Mouse (Mus musculus) CH12F3 (cell line): ENCODE results near the gene Ddit4l.
"Not testable (repeated sequence)": the region's sequence is repeated elsewhere in the genome, so short reads cannot be mapped to it uniquely, and the experiment has no call there.

Source experiments
- in situ Hi-C: fragments of 300-500 bp; cut with MboI; formaldehyde crosslinking; loops from 2 replicates; pipeline ENCODE4 v1.14.3; 2020; ENCODE audit warnings: low sequenced_read_pairs

Gene Ddit4l

DNA sequence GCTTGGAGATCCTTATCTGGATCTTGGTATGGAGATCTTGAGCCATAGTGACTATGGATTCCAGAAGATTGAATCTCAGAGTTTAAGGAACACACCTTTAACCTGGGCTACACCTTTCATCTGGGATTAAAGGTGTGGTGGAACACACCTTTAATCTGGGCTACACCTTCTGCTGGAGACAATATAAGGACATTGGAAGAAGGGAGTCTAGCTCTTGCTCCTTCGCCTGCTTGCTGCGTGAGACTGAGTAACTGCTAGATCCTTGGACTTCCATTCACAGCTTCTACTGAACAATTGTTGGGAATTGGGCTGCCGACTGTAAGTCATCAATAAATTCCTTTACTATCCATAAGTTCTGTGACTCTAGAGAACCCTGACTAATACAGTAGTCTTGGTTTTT lies at the start of gene Ddit4l:
Ddit4l (plus strand) TSS at position 301 of the 400 bp plus-strand sequence.
- in situ Hi-C loops = not testable (repeated sequence)

DNA sequence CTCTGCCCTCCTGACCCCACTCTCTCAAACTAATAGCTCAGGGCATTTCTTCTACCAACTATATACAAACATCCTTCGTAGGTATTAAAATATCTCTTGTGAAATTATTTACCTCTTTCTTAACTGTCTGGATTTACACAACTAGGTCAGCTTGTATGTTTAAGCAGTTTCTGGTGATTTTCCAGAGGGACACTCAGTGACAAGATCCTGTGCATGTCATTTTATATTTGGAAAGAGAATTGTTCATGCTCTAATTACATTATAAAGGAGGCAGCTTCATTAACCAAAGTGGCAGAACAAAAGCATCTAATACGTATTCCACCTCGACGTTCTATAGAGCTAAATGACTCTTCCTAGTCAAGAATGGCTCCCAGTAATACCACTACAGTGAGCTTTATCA lies 45.3 kb upstream of the Ddit4l start:
- in situ Hi-C loops = no loop called here

DNA sequence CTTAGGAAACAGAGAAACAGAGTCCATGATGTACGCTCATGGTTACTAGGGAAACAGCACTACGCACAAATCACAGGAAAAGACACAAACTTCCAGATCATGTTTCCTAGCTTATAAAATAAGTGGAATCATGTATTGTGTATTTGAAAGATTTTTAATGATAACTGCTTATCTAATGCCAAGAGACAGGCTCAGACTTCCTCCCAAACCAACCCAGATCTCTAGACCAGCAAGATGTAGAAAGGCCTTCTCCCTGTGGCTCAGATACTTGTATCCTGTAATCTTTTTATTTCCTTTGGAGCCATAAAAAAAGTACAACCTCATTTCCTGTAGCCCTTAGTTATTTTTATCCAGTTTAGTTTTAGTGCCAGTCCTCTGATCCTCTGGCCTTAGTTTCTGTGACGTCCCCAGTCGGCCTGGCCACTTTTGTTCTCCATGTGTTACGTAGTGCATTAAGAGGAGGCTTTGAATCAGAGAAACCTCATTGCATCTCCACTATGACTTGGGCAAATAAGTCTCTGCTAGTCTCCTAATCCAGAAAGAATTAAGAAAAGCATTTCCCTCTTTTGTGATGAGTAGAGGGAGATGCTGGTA lies 34.9 kb upstream of the Ddit4l start:
- in situ Hi-C loops = no loop called here

DNA sequence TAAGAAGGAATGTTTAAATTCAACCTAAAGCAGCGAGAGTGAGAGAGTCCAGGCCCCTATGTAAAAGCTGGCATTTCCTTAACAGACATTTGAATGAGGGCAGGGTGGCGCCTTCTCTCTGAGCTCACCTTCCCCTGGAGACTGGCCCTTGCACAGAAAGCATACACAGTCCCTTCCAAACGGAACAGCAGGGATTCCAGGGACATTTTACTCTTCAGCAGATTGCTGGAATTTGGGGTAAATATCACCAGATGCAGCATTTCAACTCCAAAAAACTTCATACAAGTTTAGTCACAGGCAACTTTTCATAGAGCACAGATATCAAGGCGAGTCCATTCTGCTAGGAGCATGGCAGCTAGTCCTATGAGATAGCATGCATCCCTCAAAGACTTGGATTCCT lies 31.6 kb upstream of the Ddit4l start:
- in situ Hi-C loops = no loop called here

DNA sequence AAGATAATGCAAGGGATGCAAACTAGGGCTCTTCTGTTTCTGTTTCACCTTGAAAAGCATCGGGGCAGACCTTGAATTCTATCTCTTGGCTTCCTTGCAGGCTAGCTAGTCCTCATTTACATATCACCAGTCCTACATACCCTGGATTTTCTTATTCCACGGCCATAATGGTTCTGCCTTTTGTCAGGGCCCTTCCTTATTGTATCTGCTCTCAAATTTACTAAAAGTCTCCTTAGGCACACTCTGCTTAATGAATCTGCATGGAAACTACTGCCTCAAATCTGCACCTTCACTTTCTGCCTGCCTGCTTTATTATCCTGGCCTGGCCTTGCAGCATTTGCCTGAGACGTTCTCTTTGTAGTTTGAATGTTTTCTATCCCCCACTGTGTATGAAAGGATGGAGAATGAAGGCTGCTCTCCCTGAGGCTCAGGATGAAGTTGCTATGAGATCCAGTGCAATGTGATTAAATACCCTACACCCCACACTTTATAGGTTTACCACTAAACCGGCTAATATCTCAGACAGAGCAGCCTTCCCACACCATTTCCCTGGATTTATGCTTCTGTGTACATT lies 27.0 kb upstream of the Ddit4l start:
- in situ Hi-C loops = no loop called here

DNA sequence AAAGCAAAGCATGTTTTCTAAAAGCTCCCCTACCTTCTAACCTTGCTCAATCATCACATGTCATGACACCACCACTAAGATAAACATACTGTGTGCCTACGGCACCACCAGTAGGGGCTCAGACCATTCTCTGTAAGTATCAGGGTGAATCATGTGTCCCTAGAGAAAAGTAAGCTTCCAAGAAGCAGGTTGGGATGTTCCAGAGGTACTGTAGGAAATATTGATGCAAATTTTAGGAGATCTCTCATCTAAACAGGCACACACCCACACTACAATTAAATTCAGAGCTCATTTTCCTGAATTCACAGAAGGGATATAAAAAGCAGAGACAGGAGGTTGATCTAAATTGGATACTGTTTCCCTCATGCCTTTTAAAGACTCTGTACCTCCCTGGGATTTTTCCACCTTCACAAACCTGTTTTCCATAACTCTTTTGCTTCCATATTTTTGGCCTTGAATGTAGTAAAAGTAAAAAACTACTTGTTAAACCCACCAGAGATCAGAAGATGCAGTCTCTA lies 12.4 kb upstream of the Ddit4l start:
- in situ Hi-C loops = no loop called here

DNA sequence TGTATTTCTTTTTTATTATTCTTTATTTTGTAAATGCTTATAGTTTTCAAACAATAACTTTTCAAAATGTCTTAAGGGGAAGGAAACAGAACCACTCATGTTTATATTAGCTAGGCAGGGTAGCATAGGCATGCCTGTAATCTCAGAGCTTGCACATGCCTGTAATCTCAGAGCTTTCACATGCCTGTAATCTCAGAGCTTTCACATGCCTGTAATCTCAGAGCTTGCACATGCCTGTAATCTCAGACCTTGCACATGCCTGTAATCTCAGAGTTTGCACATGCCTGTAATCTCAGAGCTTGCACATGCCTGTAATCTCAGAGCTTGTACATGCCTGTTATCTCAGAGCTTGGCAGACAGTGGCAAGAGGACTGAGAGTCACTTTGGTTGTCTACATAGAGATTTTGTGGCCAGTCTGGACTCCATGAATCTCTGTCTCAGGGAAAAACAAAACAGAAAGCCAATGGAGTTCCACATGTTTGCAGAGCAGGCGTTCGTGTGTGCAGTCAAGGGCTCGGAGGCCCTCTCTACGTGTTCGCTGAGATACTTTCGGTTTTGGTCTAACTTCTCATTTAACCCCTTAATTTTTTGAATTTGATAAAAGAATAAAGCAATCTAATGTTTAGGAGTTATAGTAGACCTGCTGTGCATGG lies 10.8 kb upstream of the Ddit4l start:
- in situ Hi-C loops = no loop called here

DNA sequence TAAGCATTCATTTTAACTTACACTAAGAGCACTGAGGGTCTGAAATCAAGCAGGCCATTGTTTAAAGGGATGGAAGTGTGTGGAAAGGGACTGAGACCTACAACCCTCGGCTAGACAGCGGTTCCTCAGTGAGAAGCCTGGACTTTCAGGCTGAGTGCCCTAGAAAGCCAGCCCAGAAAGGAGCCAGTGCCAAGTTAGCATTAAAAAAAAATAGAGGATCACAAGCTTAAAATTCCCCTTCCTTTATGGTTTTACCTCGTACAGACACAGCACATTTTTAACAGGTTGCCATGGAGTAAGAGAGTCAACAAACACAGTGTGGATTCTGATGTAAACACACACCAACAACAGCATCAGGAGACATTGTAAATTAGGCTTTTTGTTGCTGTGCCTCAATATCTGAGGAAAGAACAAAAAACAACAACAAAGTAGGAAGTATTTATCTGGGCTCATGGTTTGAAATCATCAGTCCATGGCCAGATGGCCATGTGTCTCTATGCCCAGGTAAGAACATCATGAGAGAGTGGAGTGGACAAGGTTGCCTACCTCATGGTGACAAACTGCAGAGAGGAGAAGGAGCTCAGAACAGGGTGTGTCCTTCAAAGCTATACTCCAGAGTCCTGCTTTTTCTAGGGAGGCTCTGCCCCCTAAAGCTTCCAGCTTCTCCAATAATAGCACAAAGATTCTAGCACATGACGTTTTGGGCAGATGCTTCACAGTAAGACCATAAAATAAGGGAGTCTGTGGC lies 10.1 kb upstream of the Ddit4l start:
- in situ Hi-C loops = no loop called here

DNA sequence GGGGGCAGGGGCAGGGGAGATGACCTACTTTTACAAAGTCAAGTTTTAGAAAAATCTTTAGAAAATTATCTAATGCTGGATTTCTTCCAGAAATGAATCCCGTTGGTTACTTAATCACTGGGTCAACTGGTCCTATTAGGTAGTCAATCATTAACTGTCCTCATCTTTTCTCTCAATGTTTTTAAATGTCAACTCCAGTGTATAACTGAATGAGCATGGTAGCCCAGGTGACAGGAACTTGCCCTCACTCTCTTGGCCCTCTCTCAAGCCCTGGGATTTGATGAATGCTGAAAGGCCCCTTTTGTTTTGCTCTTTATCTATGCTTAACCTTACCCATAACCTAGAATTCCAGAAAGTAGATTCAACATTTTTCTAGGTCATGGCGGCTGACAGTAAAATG lies 9.4 kb upstream of the Ddit4l start:
- in situ Hi-C loops = no loop called here

DNA sequence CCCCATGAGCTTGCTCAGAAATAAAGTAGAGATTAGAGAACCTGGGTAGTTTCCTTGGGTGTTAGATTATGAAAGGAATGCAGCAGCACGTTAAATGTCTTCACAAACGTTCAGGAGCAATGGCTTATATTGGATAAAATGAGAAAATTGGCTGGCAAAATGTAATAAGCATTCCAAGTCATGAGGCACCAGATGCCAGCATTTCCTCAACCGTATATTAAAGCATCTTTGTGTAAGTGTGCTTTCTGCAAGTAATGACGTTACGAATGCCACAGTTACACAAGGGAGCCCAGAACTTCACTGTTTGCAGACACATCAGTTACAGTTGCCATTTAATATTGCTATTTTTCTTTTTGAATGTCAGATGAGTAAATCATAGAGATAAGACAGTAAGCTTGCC lies 872 bp upstream of the Ddit4l start:
- in situ Hi-C loops = no loop called here

DNA sequence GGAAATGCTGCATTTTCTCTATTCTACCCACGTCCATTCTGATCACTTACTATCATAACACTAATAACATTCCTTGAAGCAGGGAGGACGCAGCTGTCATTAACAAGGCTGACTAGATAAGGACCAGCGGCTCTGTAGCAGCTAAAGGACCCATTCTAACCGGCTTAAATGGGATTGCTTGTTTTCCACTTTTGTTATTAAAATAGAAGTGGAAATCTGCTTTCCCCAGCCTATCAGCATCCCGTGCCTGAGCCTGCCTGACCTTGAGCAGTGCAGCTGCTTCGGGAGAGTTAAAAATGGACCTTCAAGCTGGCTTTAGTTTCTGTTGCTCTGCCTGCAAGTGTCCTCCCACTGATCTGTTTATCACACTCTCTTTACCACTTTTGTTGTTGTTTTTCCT lies 679 bp downstream of the Ddit4l start:
- in situ Hi-C loops = no loop called here

DNA sequence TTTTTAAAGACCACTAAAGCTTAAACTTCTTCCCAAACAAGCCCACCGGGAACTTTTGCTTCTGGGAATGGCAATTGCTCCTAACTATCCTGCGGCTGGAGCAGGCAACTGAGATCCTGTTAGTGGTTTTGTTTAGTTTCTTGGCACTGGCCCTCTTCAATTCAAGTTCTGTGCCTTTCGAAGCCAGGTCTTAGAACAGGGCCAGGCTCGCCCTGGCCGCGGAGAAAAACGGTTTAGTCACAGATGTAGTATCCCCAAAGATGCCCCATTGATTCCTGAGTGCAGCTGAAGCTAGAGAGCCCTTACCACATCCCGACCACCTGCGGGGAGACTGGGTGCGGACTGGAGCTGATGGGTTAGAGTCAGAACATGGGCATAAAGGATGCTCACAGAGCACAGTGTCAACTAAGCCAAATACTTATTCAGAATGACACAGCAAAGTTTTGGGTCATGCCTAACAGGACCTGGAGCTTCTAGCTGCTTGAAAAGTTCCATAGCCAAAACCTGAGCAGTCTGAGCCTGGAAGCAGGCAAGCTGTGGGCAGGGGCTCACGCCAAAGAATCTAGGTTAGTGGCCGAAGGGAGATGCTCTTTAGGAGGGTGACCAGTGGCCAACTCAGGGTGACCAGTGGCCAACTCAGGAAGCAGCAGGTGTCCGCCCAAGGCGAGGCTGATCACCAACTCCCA lies 1.6 kb downstream of the Ddit4l start:
- in situ Hi-C loops = no loop called here

DNA sequence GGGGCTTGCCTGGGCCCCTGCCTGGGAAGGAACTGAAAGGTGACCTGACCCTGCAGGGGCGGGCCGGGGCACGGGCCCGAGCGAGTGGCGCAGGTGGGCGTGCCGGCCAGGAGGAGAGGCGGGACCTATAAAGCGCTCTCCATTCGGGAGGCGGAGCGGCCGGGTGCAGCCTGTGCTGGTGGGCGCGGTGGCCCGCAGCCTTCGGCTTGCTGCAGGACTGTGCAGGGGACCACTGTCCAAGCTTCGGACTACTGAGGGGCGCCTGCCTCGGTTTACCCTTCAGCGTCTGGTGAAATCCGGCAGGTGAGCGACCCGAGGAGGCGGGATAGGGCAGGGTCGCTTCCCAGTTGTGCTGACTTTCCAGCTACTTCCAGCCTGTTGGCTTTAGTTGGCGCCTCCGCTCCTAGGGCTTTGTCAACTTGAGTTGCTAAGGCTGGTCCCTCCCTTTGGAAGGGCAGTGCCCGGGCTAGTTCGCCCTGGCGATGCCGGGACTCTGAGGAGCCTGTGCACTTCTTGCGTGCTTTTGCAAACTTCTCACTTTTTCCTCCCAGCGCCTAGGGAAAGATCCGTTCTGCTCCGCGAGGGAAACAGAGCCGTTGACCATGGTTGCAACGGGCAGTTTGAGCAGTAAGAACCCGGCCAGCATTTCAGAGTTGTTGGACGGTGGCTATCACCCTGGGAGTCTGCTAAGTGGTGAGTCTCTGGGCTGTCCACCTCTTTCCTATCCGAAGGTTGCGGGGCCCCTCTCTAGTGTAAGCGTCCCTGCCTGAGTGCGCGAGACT lies 2.4 kb downstream of the Ddit4l start:
- in situ Hi-C loops = no loop called here

DNA sequence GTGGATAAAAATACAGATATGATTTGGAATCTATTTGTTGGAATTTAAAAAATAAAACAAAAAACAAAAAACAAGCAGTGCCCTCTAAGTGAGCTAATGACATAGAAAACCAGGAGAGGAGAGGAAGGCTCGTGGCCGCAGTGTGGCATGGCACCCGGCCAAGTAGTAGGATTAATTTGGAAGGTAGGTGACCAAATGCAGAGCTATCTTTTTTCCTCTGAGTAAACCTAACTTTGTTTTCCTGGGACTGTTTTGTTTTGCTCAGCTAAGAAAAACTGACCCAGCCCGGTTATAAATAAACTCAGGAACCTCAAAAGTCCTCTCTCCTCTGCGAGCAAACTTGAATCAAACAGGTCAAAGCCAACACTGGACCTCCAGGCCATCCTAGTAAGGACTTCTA lies 3.6 kb downstream of the Ddit4l start:
- in situ Hi-C loops = no loop called here

DNA sequence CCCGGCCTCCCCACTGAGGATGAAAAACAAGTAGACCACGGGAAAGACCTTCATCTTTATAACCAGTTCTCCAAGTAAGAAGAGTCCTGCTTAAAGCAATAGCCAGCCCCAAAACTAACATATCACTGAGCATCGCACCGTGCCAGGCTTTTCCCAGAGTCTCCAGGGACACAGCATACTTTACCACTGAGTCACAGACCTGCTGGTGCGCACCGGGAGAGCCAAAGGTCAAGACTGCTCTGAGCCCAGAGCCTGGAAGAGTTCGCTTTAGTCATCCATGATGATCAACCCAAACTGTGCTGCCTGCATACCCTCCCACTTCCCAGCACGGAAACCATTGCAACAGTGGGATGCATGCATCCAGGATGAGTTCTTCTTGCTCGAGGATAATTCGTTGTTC lies 12.3 kb downstream of the Ddit4l start:
- in situ Hi-C loops = no loop called here

DNA sequence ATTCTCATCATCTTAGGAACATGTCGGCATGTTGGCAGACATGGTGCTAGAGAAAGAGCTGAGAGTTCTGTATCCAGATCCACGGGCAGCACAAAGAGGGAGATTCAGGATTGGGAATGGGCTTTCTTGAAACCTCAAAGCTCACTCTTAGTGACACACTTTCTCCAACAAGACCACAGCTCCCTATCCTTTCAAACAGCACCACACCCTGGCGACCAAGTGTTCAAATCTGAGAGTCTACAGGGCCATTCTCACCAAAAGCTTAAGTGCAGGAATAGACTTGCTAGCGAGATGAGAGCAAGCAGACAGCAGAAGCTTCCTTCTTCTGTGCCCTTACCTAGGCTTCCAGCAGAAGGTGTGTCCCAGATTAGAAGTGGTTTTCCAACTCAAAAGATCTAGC lies 15.2 kb downstream of the Ddit4l start:
- in situ Hi-C loops = no loop called here

DNA sequence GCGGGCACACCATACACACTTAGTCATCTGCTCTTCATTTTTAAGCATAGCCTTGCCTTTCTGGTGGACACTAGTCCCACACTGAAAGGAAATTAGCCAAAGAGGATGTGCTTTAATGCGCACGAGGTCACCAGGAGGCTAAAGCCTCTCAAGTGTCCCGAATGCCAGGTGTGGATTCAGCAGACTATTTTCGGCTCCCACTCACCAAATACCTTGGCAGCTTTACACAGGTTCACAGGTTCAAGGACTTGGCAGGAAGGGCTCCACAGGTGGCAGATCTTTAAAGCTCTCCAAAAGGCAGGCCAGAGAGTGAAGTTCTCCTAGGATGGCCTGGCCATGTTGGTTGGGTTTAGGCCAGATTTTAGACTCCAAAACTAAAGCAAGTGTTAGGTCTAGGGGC lies 19.8 kb downstream of the Ddit4l start:
- in situ Hi-C loops = no loop called here

DNA sequence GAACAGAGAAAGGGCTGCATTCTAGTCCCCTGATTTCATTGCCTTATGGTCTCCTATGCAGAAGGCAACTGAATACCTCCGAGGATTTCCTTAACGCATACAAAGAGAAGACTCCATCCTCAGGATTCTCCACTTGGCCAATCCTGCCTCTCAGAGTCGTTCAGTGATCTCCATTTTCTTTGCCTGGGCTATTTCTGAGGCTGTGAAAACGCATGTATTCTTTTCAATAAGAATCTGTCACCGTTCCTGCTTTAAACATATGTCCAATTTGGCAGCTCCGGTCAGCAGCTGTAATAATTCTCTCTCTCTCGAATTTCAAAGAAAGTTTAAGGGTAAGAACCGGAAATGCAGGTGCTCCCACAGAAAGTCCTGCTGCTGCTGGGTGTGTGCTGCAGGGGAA lies 20.7 kb downstream of the Ddit4l start:
- in situ Hi-C loops = no loop called here

DNA sequence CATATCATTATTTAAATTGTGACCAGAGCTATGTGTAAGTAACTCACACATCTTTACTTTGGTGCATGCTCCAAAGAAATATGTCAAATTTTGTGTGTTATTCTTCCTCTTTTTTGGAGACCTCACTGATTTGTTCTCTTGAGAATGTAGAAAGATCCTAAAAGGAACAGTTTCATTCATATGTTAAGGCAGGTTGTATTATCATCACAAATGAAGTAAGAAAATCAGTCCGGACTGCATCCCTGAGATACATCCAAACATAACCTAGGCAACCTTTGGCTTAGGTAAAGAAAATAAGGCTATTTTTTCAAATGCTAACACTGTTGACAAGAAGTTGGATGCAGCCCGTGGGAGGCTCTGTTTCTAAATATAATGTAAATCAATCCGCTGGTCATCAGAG lies 21.2 kb downstream of the Ddit4l start:
- in situ Hi-C loops = no loop called here

DNA sequence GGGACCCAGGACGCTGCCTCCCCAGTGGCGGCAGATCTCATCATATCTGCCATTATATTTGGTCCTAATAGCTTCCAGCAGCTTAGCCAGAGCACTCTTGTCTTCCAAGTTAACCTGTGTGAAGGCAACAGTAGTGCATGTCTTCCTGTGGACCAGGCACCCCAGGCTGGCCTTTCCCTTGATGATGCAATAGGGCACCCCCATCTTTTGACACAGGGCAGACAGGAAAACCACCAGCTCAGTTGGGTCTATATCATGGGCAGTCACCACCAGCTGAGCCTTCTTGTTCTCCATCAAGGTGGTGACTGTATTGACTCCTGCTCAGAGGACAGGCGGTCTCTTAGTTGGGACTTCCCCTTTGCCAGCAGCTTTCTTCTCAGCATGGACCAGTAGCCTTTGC lies 22.7 kb downstream of the Ddit4l start:
- in situ Hi-C loops = no loop called here
